Mouse (Mus musculus) olfactory bulb, adult 2 months (tissue): ENCODE measurements at regions not wholly inside any gene's neighbourhood (a gene's known extent, or its start where the extent isn't known, plus 50 kb on each side); places are given as distances from the start of the nearest gene placed in this dataset.

ENCODE experiments used
- CTCF ChIP-seq: fragments of 200-500 bp; IDR thresholded peaks from 2 replicates; pipeline ENCODE4 v1.5.1; 2012; ENCODE audit warnings: low read depth, mild to moderate bottlenecking, low read length, moderate library complexity; ENCODE audit not compliant: insufficient read depth
- POLR2A ChIP-seq: fragments of 200-500 bp; IDR thresholded peaks from 2 replicates; pipeline ENCODE4 v1.6.1; 2012; ENCODE audit warnings: mild to moderate bottlenecking, low read depth, low read length, moderate library complexity; ENCODE audit not compliant: insufficient read depth

GRCm38 (mm10) chr2:137681762-137682161, 565.3 kb upstream of the Jag1 start:
- TF ChIP-seq CTCF = no peak
- no peak for TF ChIP-seq POLR2A
